Mouse (Mus musculus): ENCODE data around the gene Sebox. TPM values are rescaled to one million over a fixed set of nuclear protein-coding genes. Genes with fewer than 3 reads are reported as not detected.
"Not testable (repeated sequence)": the region's sequence is repeated elsewhere in the genome, so short reads cannot be mapped to it uniquely, and the experiment has no call there.

The Sebox gene
- total RNA-seq, 2 experiments from 2014 or later, result not detected

- DNase-seq (ENCODE audit: low spot score in 2 of 2), result peak; percentile 91 to 92
These were observed 5.4 kb upstream of the Sebox start, which contains the start of gene Sarm1 for GRCm38 (mm10) chr11:78497544-78498522. Gene Sarm1 (minus strand): TSS chr11:78497754.

- DNase-seq (ENCODE audit: low spot score in 2 of 2), result no peak
These were observed 4.2 kb upstream of the Sebox start, which contains the start of gene Vtn for GRCm38 (mm10) chr11:78499004-78499403. Gene Vtn (plus strand): TSS chr11:78499091.

GRCm38 (mm10) chr11:78499543-78499942, 3.7 kb upstream of the Sebox start:
- DNase-seq (ENCODE audit: low spot score in 2 of 2), result no peak

- DNase-seq (ENCODE audit: low spot score in 2 of 2), result no peak
These were observed 2.5 kb upstream of the Sebox start for GRCm38 (mm10) chr11:78500623-78501202.

- DNase-seq (ENCODE audit: low spot score in 2 of 2), result no peak
These were observed 1.7 kb upstream of the Sebox start for GRCm38 (mm10) chr11:78501529-78501928.

- no peak for DNase-seq (ENCODE audit: low spot score in 2 of 2)
These were observed 2.2 kb downstream of the Sebox start for GRCm38 (mm10) chr11:78505430-78505829.

GRCm38 (mm10) chr11:78509148-78509547, 5.9 kb downstream of the Sebox start:
- DNase-seq (ENCODE audit: low spot score in 2 of 2), result no peak

GRCm38 (mm10) chr11:78512025-78512957, 9.0 kb downstream of the Sebox start, which contains the start of the genes Tmem199 and Poldip2:
Gene Tmem199 (minus strand): TSS chr11:78512172.
Gene Poldip2 (plus strand): TSS chr11:78512193.
- peak; percentile 83 to 86 for DNase-seq (ENCODE audit: low spot score in 2 of 2)

- DNase-seq (ENCODE audit: low spot score in 2 of 2), result no peak
These were observed 10.0 kb downstream of the Sebox start for GRCm38 (mm10) chr11:78513106-78513790.

GRCm38 (mm10) chr11:78515549-78516325, 12.5 kb downstream of the Sebox start:
- DNase-seq (ENCODE audit: low spot score in 2 of 2), result no peak

GRCm38 (mm10) chr11:78518931-78519330, 15.7 kb downstream of the Sebox start:
- DNase-seq (ENCODE audit: low spot score in 2 of 2), result no peak

- DNase-seq (ENCODE audit: low spot score in 2 of 2), result no peak
These were observed 18.6 kb downstream of the Sebox start for GRCm38 (mm10) chr11:78521880-78522279.

GRCm38 (mm10) chr11:78522481-78522997, 19.3 kb downstream of the Sebox start:
- DNase-seq (ENCODE audit: low spot score in 2 of 2), result no peak

GRCm38 (mm10) chr11:78523241-78523955, 20.2 kb downstream of the Sebox start:
- DNase-seq (ENCODE audit: low spot score in 2 of 2), result no peak

GRCm38 (mm10) chr11:78524838-78525237, 21.6 kb downstream of the Sebox start:
- no peak for DNase-seq (ENCODE audit: low spot score in 2 of 2)

GRCm38 (mm10) chr11:78528714-78529113, 25.5 kb downstream of the Sebox start:
- no peak for DNase-seq (ENCODE audit: low spot score in 2 of 2)

- DNase-seq (ENCODE audit: low spot score in 2 of 2), result no peak
These were observed 26.8 kb downstream of the Sebox start for GRCm38 (mm10) chr11:78530001-78530400.

GRCm38 (mm10) chr11:78531046-78531445, 27.8 kb downstream of the Sebox start:
- DNase-seq (ENCODE audit: low spot score in 2 of 2), result no peak

- not testable (repeated sequence) for DNase-seq (ENCODE audit: low spot score in 2 of 2)
These were observed 28.3 kb downstream of the Sebox start for GRCm38 (mm10) chr11:78531515-78531914.

Measured in adrenal gland, adult 18-20 months (tissue).